Mouse (Mus musculus): ENCODE measurements around the gene Zrsr2. TPM values are rescaled to one million over a fixed set of nuclear protein-coding genes. Genes with fewer than 3 reads are reported as not detected.

Zrsr2 gene
- polyA plus RNA-seq, 1 experiment from 2014 or later = 63.9 TPM

Other genes with a start within 250 kb of the Zrsr2 start
- 2.3 and 2.6 TPM in 2 replicates for gene Rnf138rt1, start 197.3 kb downstream of the Zrsr2 start, polyA plus RNA-seq (2015; fragmentation: Nextera tagmentation; extraction: Ambion mirVana)
- gene Ap1s2, start 49.6 kb downstream of the Zrsr2 start, polyA plus RNA-seq (2015; fragmentation: Nextera tagmentation; extraction: Ambion mirVana) = 99.3 and 104 TPM in 2 replicates
- 0.31 and 0.65 TPM in 2 replicates for gene Car5b, start 69.3 kb upstream of the Zrsr2 start, polyA plus RNA-seq (2015; fragmentation: Nextera tagmentation; extraction: Ambion mirVana)
- gene Siah1b, start 117.8 kb upstream of the Zrsr2 start, polyA plus RNA-seq (2015; fragmentation: Nextera tagmentation; extraction: Ambion mirVana) = 23.5 and 26.1 TPM in 2 replicates
- gene Cltrn, start 130.2 kb upstream of the Zrsr2 start, polyA plus RNA-seq (2015; fragmentation: Nextera tagmentation; extraction: Ambion mirVana) = 0.50 and 1.00 TPM in 2 replicates
- 0.18 and 0.43 TPM in 2 replicates for gene Ace2, start 180.7 kb upstream of the Zrsr2 start, polyA plus RNA-seq (2015; fragmentation: Nextera tagmentation; extraction: Ambion mirVana)

All from hindbrain, embryonic 13.5 days (tissue).